In genomic region chr11:44174548-44174947, GRCm38 (mm10) we compare ENCODE assay signal across 21 mouse cellular contexts.
A peak's percentile ranks its signal among the peaks of the same experiment; 100 is the strongest.
DNase-seq lines count a peak whose midpoint lies in the region; ATAC-seq lines count a peak whose summit lies in the region.
"Had no signal": no experiment of that assay in that cellular context is flagged by ENCODE, and none has a peak within 500 bp of the region (broad histone marks: within the 10 kb centered on the region; RNA-seq: fewer than 3 reads in every experiment).

No protein-coding gene starts in this region.

- DNase-seq in 416B (ENCODE audit: low read depth) = peak; percentile 52
- no peak for DNase-seq in kidney, postnatal 14 days
- DNase-seq in left cerebral cortex, adult 9 months (ENCODE audit: low spot score in 2 of 2) = no peak
- DNase-seq: adrenal gland, adult 2 months; adrenal gland, postnatal 14 days; B cell, adult 2 months; cerebellum, adult 11-12 months; cerebellum, adult 8-10 months; cerebellum, postnatal 10 days; cerebellum, postnatal 36 days; forebrain, postnatal 0 days; gastrocnemius, adult 2 months; gastrocnemius, postnatal 14 days; heart, adult 18-20 months; heart, postnatal 10 days; heart, postnatal 36 days had no signal

- ATAC-seq in granulocyte monocyte progenitor cell, adult 5-6 weeks (replicated peaks; ENCODE audit: poor library complexity, severe bottlenecking) = peak; percentile 91
- peak; percentile 97 for ATAC-seq in megakaryocyte progenitor cell, adult 5-6 weeks (replicated peaks; ENCODE audit: poor library complexity)
- ATAC-seq in erythroid progenitor cell, adult 5-6 weeks (replicated peaks; ENCODE audit: low FRiP score, poor library complexity, severe bottlenecking) = no peak
- ATAC-seq: forebrain, embryonic 14.5 days; forebrain, postnatal 0 days; Patski had no signal
